Mouse (Mus musculus): ENCODE measurements around the gene Tac2.

DNA sequence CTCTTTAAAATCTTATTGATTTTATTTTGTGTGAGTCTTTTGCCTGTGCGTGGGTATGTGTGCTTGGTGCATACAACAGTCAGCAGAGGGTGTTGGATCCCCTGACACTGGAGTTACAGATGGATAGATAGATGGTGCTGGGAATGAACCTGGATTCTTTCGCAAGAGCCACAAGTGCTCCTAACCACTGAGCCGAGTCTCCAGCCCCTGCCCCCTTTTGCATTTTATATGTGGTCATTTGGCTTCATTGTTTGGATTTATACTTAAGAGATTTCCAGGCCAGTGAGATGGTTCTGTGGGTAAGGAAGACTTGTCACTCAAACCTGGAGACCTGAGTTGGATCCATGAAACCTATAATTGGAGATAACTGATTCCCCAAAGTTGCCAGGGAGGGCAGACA is 44.4 kb upstream of the Tac2 start:
- TF ChIP-seq CTCF (IDR thresholded peaks at IDR 0.05; ENCODE audit: low read depth) (no peak), EP300 (IDR thresholded peaks at IDR 0.05; ENCODE audit: low read depth) (no peak)
